26 mouse cellular contexts compared by ENCODE assay signal in the genomic region with DNA sequence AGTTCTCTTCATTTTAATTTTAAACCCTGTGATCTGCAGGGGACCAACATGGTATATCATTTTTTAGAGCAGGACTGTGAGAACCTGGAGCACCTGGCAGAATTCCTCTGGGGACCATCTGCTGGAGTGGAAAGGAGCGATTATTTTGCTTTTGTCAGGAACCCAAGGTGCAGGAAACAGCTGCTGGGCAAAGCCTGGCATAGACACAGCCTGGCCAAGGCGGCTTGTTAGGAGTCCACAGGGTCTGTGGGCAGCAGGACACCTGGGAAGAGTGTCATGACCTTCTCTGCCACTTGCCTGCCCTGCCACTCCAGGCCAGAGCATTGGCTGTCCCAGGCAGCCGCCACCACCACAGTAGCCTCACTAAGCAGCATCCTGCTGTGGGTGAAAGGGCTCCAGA.
DNase-seq lines count a peak whose midpoint lies in the region; ATAC-seq and TF ChIP-seq lines count a peak whose summit lies in the region.
"Had no signal": no experiment of that assay in that cellular context is flagged by ENCODE, and none has a peak within 500 bp of the region (broad histone marks: within the 10 kb centered on the region; RNA-seq: fewer than 3 reads in every experiment).

No protein-coding gene starts in this region.

- TF ChIP-seq POLR2A in cerebellum, adult 2 months (IDR thresholded peaks at IDR 0.05; ENCODE audit: borderline replicate concordance, insufficient read depth, low read length), result no peak

- no peak overlapping the region for H3K4me3 ChIP-seq in cerebellum, adult 2 months (replicated peaks; ENCODE audit: insufficient read depth, low read depth, low read length)
- H3K4me3 ChIP-seq in heart, embryonic 12.5 days, result no peak overlapping the region
- H3K4me3 ChIP-seq: forebrain, embryonic 10.5 days; forebrain, embryonic 15.5 days; gastrocnemius, adult 2 months; heart, embryonic 15.5 days; hindbrain, embryonic 10.5 days had no signal

- H3K27me3 ChIP-seq in cerebellum, adult 2 months (ENCODE audit: control insufficient read depth, insufficient read depth, low read length), result no peaks in the 10 kb centered on the region
- H3K27me3 ChIP-seq in heart, embryonic 12.5 days (replicated peaks), result no peaks in the 10 kb centered on the region
- H3K27me3 ChIP-seq: forebrain, embryonic 15.5 days; heart, embryonic 15.5 days had no signal

- peak; percentile 76 for ATAC-seq in cerebellum, adult (ENCODE audit: insufficient number of reproducible peaks, low FRiP score, low TSS enrichment)
- no peak for ATAC-seq in heart, embryonic 12.5 days (ENCODE audit: insufficient number of reproducible peaks, low FRiP score)
- ATAC-seq: activated CD4-positive, CD25-positive, alpha-beta regulatory T cell, adult 4 months; forebrain, embryonic 15.5 days; hindbrain, postnatal 0 days; inflammation-experienced regulatory T-cells, adult 6 months; intestine, embryonic 16.5 days had no signal

- H3K27ac ChIP-seq in cerebellum, adult 2 months (ENCODE audit: insufficient read depth, low read length), result no peak overlapping the region
- no peak overlapping the region for H3K27ac ChIP-seq in heart, embryonic 12.5 days (ENCODE audit: poor library complexity, severe bottlenecking)
- H3K27ac ChIP-seq: forebrain, embryonic 10.5 days; forebrain, embryonic 15.5 days; gastrocnemius, adult 2 months; heart, embryonic 15.5 days; hindbrain, embryonic 10.5 days; hindbrain, embryonic 14.5 days; hindbrain, postnatal 0 days had no signal

- DNase-seq in cerebellum, postnatal 14 days, result no peak
- peak; percentile 63 for DNase-seq in brain, adult 2 months (ENCODE audit: low read depth, low spot score)
- DNase-seq in cerebellum, adult 2 months, result peak; percentile 55 to 72
- peak; percentile 68 for DNase-seq in cerebellum, adult 9-11 months
- no peak for DNase-seq in kidney, postnatal 25 days
- no peak for DNase-seq in left cerebral cortex, postnatal 14 days (ENCODE audit: low spot score in 2 of 2)
- DNase-seq: adrenal gland, adult 8-10 months; adrenal gland, postnatal 25 days; gastrocnemius, adult 2 months; gastrocnemius, postnatal 14 days; heart, postnatal 10 days; heart, postnatal 36 days; kidney, adult 18-20 months; kidney, adult 9 months had no signal

- H3K9ac ChIP-seq in heart, embryonic 12.5 days, result no peak overlapping the region
- H3K9ac ChIP-seq: forebrain, embryonic 15.5 days; heart, embryonic 15.5 days; hindbrain, embryonic 14.5 days had no signal

- no peak overlapping the region for H3K4me2 ChIP-seq in heart, embryonic 12.5 days
- H3K4me2 ChIP-seq: forebrain, embryonic 15.5 days; heart, embryonic 11.5 days; heart, embryonic 15.5 days; hindbrain, embryonic 14.5 days had no signal

- intact Hi-C loops in left cerebral cortex, postnatal 14 days (cut with DNase I), result no loop called here

- no peak for TF ChIP-seq CTCF in cerebellum, adult 2 months (IDR thresholded peaks at IDR 0.05; ENCODE audit: borderline replicate concordance, insufficient read depth, low read depth, low read length)

- peaks cover 9% of the 10 kb centered on the region for H3K9me3 ChIP-seq in heart, embryonic 12.5 days (replicated peaks)
- H3K9me3 ChIP-seq: forebrain, embryonic 10.5 days; forebrain, embryonic 15.5 days; heart, embryonic 15.5 days; hindbrain, embryonic 10.5 days had no signal

- H3K36me3 ChIP-seq in heart, embryonic 12.5 days, result no peaks in the 10 kb centered on the region
- H3K36me3 ChIP-seq: forebrain, embryonic 10.5 days; forebrain, embryonic 15.5 days; heart, embryonic 15.5 days; hindbrain, embryonic 10.5 days had no signal

- peaks cover 5% of the 10 kb centered on the region for H3K4me1 ChIP-seq in cerebellum, adult 2 months (ENCODE audit: control insufficient read depth, insufficient read depth, low read length)
- no peaks in the 10 kb centered on the region for H3K4me1 ChIP-seq in heart, embryonic 12.5 days (replicated peaks)
- H3K4me1 ChIP-seq: forebrain, embryonic 10.5 days; heart, embryonic 15.5 days had no signal

- 26% methylated on average over 3 of the region's 3 CpGs for WGBS in cerebellum, adult 2 months
- 55% methylated on average over 3 of the region's 3 CpGs for WGBS in heart, embryonic 12.5 days

Comparison
In these comparisons a context has a peak if more than half of its experiments do, and no peak if none do; other contexts are left out.
1. DNase-seq: peak in brain, adult 2 months (single experiment), cerebellum, adult 2 months (2 of 2) and cerebellum, adult 9-11 months (single experiment); none in cerebellum, postnatal 14 days (0 of 2), kidney, postnatal 25 days (0 of 2) and left cerebral cortex, postnatal 14 days (0 of 2).